Mouse (Mus musculus): Measurements from ENCODE around the gene Cnot6. TPM values are rescaled to one million over a fixed set of nuclear protein-coding genes. Genes with fewer than 3 reads are reported as not detected.

Gene Cnot6
- polyA plus RNA-seq, 1 experiment from 2014 or later = 30.1 TPM

DNA sequence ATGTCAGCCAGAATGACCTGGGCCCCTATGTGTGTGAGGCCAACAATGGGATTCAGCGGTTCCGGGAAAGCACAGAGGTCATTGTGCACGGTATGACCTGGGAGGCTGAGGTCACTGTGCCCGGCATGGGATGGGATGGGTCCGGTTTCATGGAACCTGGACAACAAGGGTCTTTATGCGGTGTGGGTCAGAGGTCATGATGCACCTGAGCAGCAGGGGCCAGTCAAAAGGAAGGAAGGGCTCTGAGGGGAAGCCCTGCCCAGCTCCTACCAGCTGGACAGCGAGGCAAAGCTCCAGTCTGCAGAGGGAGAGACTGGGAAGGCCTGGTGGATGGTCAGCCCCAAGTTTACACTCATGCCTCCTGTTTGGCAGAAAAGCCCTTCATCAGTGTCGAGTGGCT, 85.8 kb downstream of the Cnot6 start:
- no peaks in the 10 kb centered on the region for H3K9me3 ChIP-seq (ENCODE audit: control insufficient read depth, low read length)
- H3K4me1 ChIP-seq (ENCODE audit: control insufficient read depth, insufficient read depth, low read depth, low read length) = no peaks in the 10 kb centered on the region
- H3K4me3 ChIP-seq (ENCODE audit: low read length) = no peak overlapping the region
- H3K4me2 ChIP-seq (ENCODE audit: low read length) = no peak overlapping the region
- H3K9ac ChIP-seq (ENCODE audit: low read depth, low read length) = no peak overlapping the region
- ATAC-seq = no peak
- 76% methylated on average over 8 of the region's 8 CpGs for WGBS
- no peaks in the 10 kb centered on the region for H3K27me3 ChIP-seq (replicated peaks; ENCODE audit: control insufficient read depth, insufficient read depth, low read length)
- no peaks in the 10 kb centered on the region for H3K36me3 ChIP-seq (ENCODE audit: control insufficient read depth, insufficient read depth, low read length)
- H3K27ac ChIP-seq (ENCODE audit: low read depth, low read length) = no peak overlapping the region

GRCm38 (mm10) chr11:49625863-49626262, 86.7 kb downstream of the Cnot6 start:
- Histone ChIP-seq H3K36me3 (ENCODE audit: control insufficient read depth, insufficient read depth, low read length) (no peaks in the 10 kb centered on the region), H3K27me3 (replicated peaks; ENCODE audit: control insufficient read depth, insufficient read depth, low read length) (no peaks in the 10 kb centered on the region), H3K27ac (ENCODE audit: low read depth, low read length) (no peak overlapping the region), H3K4me3 (ENCODE audit: low read length) (no peak overlapping the region), H3K4me1 (ENCODE audit: control insufficient read depth, insufficient read depth, low read depth, low read length) (no peaks in the 10 kb centered on the region), H3K9ac (ENCODE audit: low read depth, low read length) (no peak overlapping the region), H3K9me3 (ENCODE audit: control insufficient read depth, low read length) (no peaks in the 10 kb centered on the region), H3K4me2 (ENCODE audit: low read length) (no peak overlapping the region)
- ATAC-seq = no peak
- WGBS = 68% methylated on average over 15 of the region's 15 CpGs

DNA sequence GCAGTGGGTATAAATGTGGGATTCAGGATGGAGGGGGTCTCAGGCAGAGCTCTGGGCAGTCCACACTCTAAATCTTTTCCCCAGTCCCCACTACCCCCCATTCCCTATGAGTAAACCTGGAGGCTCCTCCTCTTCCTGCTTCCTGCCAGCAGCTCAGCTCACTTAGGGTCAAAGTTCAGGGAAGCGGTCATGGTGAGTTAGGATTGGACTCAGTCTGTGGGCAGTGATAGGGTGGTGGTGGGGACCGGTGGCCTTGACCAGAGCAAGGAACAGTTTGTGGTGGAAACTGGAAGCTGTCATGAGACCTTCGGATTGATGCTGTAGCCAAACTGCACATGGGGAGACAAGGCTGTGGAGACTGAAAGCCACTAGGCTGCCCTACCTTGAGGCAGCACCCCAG, 88.4 kb downstream of the Cnot6 start:
- H3K27ac ChIP-seq (ENCODE audit: low read depth, low read length) = no peak overlapping the region
- 84% methylated on average over 3 of the region's 3 CpGs for WGBS
- H3K4me2 ChIP-seq (ENCODE audit: low read length) = no peak overlapping the region
- no peaks in the 10 kb centered on the region for H3K27me3 ChIP-seq (replicated peaks; ENCODE audit: control insufficient read depth, insufficient read depth, low read length)
- ATAC-seq = no peak
- H3K4me1 ChIP-seq (ENCODE audit: control insufficient read depth, insufficient read depth, low read depth, low read length) = no peaks in the 10 kb centered on the region
- no peak overlapping the region for H3K9ac ChIP-seq (ENCODE audit: low read depth, low read length)
- no peak overlapping the region for H3K4me3 ChIP-seq (ENCODE audit: low read length)
- H3K9me3 ChIP-seq (ENCODE audit: control insufficient read depth, low read length) = no peaks in the 10 kb centered on the region
- H3K36me3 ChIP-seq (ENCODE audit: control insufficient read depth, insufficient read depth, low read length) = no peaks in the 10 kb centered on the region

DNA sequence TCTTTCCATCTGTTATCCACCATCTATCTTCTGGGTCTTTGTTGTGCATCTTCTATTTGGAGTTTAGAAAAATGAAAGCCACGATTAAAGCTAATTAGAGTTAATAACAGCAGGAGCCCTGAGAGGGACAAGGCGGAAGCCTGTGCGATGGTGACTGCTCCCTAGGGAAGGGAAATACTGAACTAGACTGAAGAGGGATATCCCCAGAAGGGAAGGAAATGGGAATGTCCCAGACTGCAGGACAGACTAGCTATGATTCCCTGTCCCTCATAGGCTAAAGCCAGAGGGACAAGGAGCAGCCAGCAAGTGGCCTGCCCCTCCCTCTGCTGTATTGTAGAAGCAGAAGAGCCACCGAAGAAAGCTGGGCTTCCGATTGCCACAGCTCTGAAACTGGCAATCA, 90.6 kb downstream of the Cnot6 start:
- no peak for ATAC-seq
- H3K36me3 ChIP-seq (ENCODE audit: control insufficient read depth, insufficient read depth, low read length) = no peaks in the 10 kb centered on the region
- 68% methylated on average over 5 of the region's 5 CpGs for whole genome bisulfite sequencing
- no peaks in the 10 kb centered on the region for H3K9me3 ChIP-seq (ENCODE audit: control insufficient read depth, low read length)
- H3K27me3 ChIP-seq (replicated peaks; ENCODE audit: control insufficient read depth, insufficient read depth, low read length) = no peaks in the 10 kb centered on the region
- no peaks in the 10 kb centered on the region for H3K4me1 ChIP-seq (ENCODE audit: control insufficient read depth, insufficient read depth, low read depth, low read length)
- H3K4me2 ChIP-seq (ENCODE audit: low read length) = no peak overlapping the region
- no peak overlapping the region for H3K4me3 ChIP-seq (ENCODE audit: low read length)
- no peak overlapping the region for H3K9ac ChIP-seq (ENCODE audit: low read depth, low read length)
- no peak overlapping the region for H3K27ac ChIP-seq (ENCODE audit: low read depth, low read length)

Other genes starting within 250 kb of the Cnot6 start
- not detected in 2 replicates for gene Olfr1386, start 247.7 kb downstream of the Cnot6 start, polyA plus RNA-seq (2015; fragmentation: Nextera tagmentation; extraction: Ambion mirVana)
- not detected in 2 replicates for gene Olfr1385, start 223.7 kb downstream of the Cnot6 start, polyA plus RNA-seq (2015; fragmentation: Nextera tagmentation; extraction: Ambion mirVana)
- gene Olfr1384, start 206.0 kb downstream of the Cnot6 start, polyA plus RNA-seq (2015; fragmentation: Nextera tagmentation; extraction: Ambion mirVana) = not detected in 2 replicates
- gene Olfr1383, start 193.1 kb downstream of the Cnot6 start, polyA plus RNA-seq (2015; fragmentation: Nextera tagmentation; extraction: Ambion mirVana) = not detected in 2 replicates
- not detected in 2 replicates for gene Olfr1382, start 184.5 kb downstream of the Cnot6 start, polyA plus RNA-seq (2015; fragmentation: Nextera tagmentation; extraction: Ambion mirVana)
- gene Olfr1381, start 169.3 kb downstream of the Cnot6 start, polyA plus RNA-seq (2015; fragmentation: Nextera tagmentation; extraction: Ambion mirVana) = not detected in 2 replicates
- gene Olfr1380, start 155.8 kb downstream of the Cnot6 start, polyA plus RNA-seq (2015; fragmentation: Nextera tagmentation; extraction: Ambion mirVana) = not detected in 2 replicates
- 1.5 and 1.9 TPM in 2 replicates for gene Flt4, start 103.5 kb downstream of the Cnot6 start, polyA plus RNA-seq (2015; fragmentation: Nextera tagmentation; extraction: Ambion mirVana)
- gene Scgb3a1, start 49.1 kb downstream of the Cnot6 start, polyA plus RNA-seq (2015; fragmentation: Nextera tagmentation; extraction: Ambion mirVana) = not detected in 2 replicates
- 6.3 and 7.2 TPM in 2 replicates for gene Gfpt2, start 81.5 kb upstream of the Cnot6 start, polyA plus RNA-seq (2015; fragmentation: Nextera tagmentation; extraction: Ambion mirVana)
- 69.0 and 69.9 TPM in 2 replicates for gene Mapk9, start 134.0 kb upstream of the Cnot6 start, polyA plus RNA-seq (2015; fragmentation: Nextera tagmentation; extraction: Ambion mirVana)
- 34.7 and 36.5 TPM in 2 replicates for gene Rasgef1c, start 189.1 kb upstream of the Cnot6 start, polyA plus RNA-seq (2015; fragmentation: Nextera tagmentation; extraction: Ambion mirVana)